Mouse (Mus musculus): ENCODE results near the gene Tmem183a. TPM values are rescaled to one million over a fixed set of nuclear protein-coding genes. Genes with fewer than 3 reads are reported as not detected.

Gene Tmem183a
- polyA plus RNA-seq, 1 experiment from 2014 or later: 151 TPM

DNA sequence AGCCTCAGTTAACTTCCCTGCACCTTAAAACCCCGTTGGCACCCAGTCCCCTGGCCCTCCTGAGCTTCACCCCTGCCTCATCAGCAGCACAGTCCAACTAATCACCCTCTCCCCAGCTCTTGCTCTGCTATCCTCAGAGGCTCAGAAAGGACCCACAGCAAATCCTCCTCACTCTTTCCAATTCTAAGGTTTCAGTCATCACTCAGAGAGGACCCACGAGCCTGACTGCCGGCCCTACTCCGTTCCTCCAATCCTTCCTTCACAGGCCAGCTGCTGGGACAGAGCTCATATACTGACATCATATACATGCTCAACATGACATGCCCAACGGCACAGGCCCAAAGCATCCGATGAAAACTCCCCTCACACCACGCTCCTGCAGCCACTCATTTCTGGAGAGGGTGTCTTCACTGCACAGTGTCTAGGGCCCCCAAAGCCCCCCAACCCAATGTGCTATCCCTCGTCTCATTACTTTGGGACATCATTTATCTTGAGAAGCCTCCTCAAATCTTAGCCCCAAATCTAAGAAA is 18.9 kb downstream of the Tmem183a start:
- Histone ChIP-seq H3K27me3 (ENCODE audit: control insufficient read depth, insufficient read depth, low read length) (no peaks in the 10 kb centered on the region), H3K36me3 (ENCODE audit: control insufficient read depth, insufficient read depth, low read length) (peaks cover 23% of the 10 kb centered on the region), H3K27ac (replicated peaks; ENCODE audit: low read depth, low read length) (no peak overlapping the region), H3K4me2 (ENCODE audit: low read length) (no peak overlapping the region), H3K4me1 (ENCODE audit: control insufficient read depth, insufficient read depth, low read length) (no peaks in the 10 kb centered on the region), H3K9ac (replicated peaks; ENCODE audit: low read length) (no peak overlapping the region), H3K4me3 (replicated peaks; ENCODE audit: low read depth, low read length) (no peak overlapping the region), H3K9me3 (ENCODE audit: control insufficient read depth, low read length) (no peaks in the 10 kb centered on the region)
- 76% methylated on average over 8 of the region's 8 CpGs for WGBS
- DNase-seq (no peak), ATAC-seq (ENCODE audit: low FRiP score, low TSS enrichment) (no peak)

DNA sequence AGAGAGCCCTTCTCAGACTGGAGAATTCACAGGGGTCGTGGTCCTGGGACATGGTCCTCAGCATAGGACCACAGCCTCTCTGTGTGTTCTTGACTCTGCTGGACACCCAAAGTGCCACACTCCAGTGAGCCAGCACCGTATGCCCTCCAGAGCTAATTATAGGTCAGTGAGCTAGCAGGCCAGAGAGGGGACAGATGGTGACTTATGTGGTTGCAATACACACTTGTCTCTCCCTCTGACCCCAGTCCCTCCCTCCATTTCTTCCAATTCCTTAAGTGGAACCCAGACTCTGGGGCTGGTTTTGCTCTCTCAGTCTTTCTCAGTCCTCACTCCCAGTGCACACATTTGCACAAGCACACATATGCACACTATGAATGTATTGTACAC is 19.5 kb downstream of the Tmem183a start:
- Histone ChIP-seq H3K36me3 (ENCODE audit: control insufficient read depth, insufficient read depth, low read length) (peaks cover 17% of the 10 kb centered on the region), H3K27me3 (ENCODE audit: control insufficient read depth, insufficient read depth, low read length) (no peaks in the 10 kb centered on the region), H3K9me3 (ENCODE audit: control insufficient read depth, low read length) (no peaks in the 10 kb centered on the region), H3K4me1 (ENCODE audit: control insufficient read depth, insufficient read depth, low read length) (no peaks in the 10 kb centered on the region), H3K27ac (replicated peaks; ENCODE audit: low read depth, low read length) (no peak overlapping the region), H3K4me3 (replicated peaks; ENCODE audit: low read depth, low read length) (no peak overlapping the region), H3K4me2 (ENCODE audit: low read length) (no peak overlapping the region), H3K9ac (replicated peaks; ENCODE audit: low read length) (no peak overlapping the region)
- 68% methylated on average over 2 of the region's 2 CpGs for WGBS
- DNase-seq (no peak), ATAC-seq (ENCODE audit: low FRiP score, low TSS enrichment) (no peak)

DNA sequence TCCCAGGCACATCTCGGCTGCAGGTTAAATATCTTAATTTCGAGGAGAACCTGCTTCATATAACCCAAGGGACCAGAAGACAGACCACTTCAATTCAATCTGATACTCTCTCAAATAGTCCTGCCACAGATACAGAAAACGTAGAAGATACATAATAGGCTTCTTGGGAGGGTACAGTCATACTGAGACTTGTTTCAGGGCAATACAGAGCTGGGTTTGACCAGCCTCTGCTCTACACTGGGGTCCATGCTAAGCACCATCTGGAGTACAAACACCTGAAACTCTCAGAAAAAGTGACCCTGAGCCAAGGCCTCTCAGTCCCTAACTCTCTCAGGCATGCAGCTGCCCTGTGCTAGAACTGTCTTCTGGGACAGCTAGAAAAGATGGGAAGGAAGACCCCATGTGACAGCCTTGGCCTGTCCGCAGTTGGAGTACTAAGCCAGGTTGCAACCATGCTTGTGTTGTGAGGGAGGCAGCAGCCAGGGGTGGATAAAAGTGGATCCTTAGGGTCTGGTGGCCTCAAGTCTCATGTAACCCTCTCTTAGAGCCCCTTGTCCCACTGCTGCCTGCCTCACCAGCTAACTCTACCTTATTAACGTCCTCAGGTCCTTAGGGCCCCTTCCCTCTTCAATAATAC is 20.0 kb downstream of the Tmem183a start:
- Histone ChIP-seq H3K27me3 (ENCODE audit: control insufficient read depth, insufficient read depth, low read length) (no peaks in the 10 kb centered on the region), H3K4me1 (ENCODE audit: control insufficient read depth, insufficient read depth, low read length) (no peaks in the 10 kb centered on the region), H3K4me2 (ENCODE audit: low read length) (no peak overlapping the region), H3K4me3 (replicated peaks; ENCODE audit: low read depth, low read length) (no peak overlapping the region), H3K27ac (replicated peaks; ENCODE audit: low read depth, low read length) (no peak overlapping the region), H3K36me3 (ENCODE audit: control insufficient read depth, insufficient read depth, low read length) (peaks cover 12% of the 10 kb centered on the region), H3K9ac (replicated peaks; ENCODE audit: low read length) (no peak overlapping the region), H3K9me3 (ENCODE audit: control insufficient read depth, low read length) (no peaks in the 10 kb centered on the region)
- ATAC-seq (ENCODE audit: low FRiP score, low TSS enrichment) (no peak), DNase-seq (no peak)
- 76% methylated on average over 5 of the region's 5 CpGs for WGBS

DNA sequence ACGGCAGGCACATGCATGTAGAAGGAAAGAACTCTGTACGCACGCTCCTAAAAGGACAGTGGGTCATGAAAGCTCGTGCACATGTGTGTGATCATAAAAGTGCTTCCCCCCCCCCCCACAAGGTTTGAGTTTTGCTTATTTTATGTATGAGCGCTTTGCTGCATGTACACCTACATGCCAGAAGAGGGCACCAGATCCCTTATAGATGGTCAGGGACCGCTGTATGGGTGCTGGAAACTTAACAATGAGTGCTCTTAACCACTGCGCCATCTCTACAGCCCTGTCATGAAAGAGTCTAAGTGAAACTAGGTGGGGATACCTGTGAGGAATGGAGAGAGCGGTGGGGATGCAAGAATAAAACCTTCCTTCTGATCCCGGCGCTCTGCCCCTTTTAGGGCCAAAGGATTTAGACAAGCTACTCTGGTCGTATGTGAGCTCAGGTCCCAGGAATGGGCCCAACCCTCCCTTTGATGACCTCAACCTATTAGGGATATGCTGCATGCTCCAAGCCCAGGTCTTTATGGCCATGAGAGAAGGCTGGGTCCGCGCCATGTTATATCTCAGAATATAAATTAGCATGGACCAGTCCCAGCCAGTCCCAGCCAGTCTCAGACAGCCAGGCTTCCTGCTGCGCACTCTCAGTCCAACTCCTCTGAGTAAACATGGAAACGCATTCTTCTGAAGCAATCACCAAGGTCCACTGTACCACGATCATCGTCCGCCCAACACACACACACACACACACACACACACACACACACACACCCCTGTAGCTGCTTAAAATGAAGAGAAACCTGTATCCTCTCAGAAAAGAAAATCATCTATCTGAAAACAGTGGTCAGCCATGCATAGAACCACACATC is 21.8 kb downstream of the Tmem183a start:
- no peak for ATAC-seq (ENCODE audit: low FRiP score, low TSS enrichment)
- H3K4me1 ChIP-seq (ENCODE audit: control insufficient read depth, insufficient read depth, low read length): no peaks in the 10 kb centered on the region
- WGBS: 94% methylated on average over 18 of the region's 18 CpGs
- no peaks in the 10 kb centered on the region for H3K27me3 ChIP-seq (ENCODE audit: control insufficient read depth, insufficient read depth, low read length)
- H3K27ac ChIP-seq (replicated peaks; ENCODE audit: low read depth, low read length): no peak overlapping the region
- H3K9ac ChIP-seq (replicated peaks; ENCODE audit: low read length): no peak overlapping the region
- no peaks in the 10 kb centered on the region for H3K36me3 ChIP-seq (ENCODE audit: control insufficient read depth, insufficient read depth, low read length)
- no peak overlapping the region for H3K4me3 ChIP-seq (replicated peaks; ENCODE audit: low read depth, low read length)
- no peak for DNase-seq
- no peak overlapping the region for H3K4me2 ChIP-seq (ENCODE audit: low read length)
- H3K9me3 ChIP-seq (ENCODE audit: control insufficient read depth, low read length): no peaks in the 10 kb centered on the region

DNA sequence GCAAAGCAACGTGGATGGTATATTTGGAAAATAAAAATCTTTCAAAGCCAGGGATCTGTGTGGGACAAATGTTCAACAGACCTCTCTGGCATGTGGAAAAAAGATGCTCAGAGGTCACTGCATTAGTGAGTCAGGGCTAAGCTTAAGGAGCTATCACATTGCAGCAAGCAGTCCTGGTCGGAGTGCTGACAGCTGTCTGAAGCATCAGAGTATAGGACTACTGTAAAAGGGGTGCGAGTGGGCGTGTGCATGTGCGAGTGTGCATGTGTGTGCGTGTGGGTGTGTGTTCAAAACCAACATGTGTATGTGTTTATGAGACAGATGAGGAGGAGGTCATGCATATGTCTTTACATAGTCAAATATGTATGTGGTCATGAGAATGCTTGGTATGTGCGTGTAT is 22.6 kb downstream of the Tmem183a start:
- H3K27me3 ChIP-seq (ENCODE audit: control insufficient read depth, insufficient read depth, low read length): no peaks in the 10 kb centered on the region
- no peak for DNase-seq
- no peak overlapping the region for H3K4me3 ChIP-seq (replicated peaks; ENCODE audit: low read depth, low read length)
- WGBS: 96% methylated on average over 7 of the region's 7 CpGs
- H3K9ac ChIP-seq (replicated peaks; ENCODE audit: low read length): no peak overlapping the region
- no peak overlapping the region for H3K4me2 ChIP-seq (ENCODE audit: low read length)
- no peak for ATAC-seq (ENCODE audit: low FRiP score, low TSS enrichment)
- no peaks in the 10 kb centered on the region for H3K4me1 ChIP-seq (ENCODE audit: control insufficient read depth, insufficient read depth, low read length)
- no peaks in the 10 kb centered on the region for H3K9me3 ChIP-seq (ENCODE audit: control insufficient read depth, low read length)
- no peak overlapping the region for H3K27ac ChIP-seq (replicated peaks; ENCODE audit: low read depth, low read length)
- no peaks in the 10 kb centered on the region for H3K36me3 ChIP-seq (ENCODE audit: control insufficient read depth, insufficient read depth, low read length)

DNA sequence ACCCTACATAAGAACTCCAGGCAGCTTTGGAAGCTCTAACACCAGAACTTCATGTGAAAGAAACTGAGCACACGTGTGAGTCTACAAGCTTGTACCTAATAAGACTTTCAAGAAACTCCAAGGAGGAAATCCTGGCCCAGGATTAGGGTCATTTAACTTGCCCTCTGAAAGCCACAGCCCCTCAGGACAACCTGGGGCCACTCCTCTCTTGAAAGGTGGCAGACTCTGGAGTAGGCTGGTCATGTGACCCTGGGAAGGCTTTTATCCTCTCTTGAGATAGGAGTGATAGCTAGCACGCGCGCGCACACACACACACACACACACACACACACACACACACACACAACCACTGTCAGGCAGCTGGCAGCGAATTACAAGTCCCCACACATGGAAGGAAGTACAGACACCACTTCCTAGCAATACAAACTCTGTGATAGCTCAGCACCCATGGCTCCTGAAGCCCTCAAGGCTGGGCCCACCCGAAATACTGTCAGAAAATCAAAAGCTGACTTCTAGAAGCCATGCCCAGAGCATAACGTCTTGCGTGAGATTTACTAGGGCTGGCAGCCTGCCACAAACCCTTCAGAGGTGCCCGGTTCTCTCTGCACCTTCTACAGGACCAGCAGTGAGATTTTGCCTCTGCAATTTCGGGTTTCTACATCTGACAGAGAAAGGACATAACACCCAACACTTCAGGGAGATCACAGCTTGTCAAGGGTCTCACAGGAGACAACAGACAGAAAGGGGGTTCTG is 24.6 kb downstream of the Tmem183a start:
- WGBS: 89% methylated on average over 11 of the region's 11 CpGs
- no peak for ATAC-seq (ENCODE audit: low FRiP score, low TSS enrichment)

DNA sequence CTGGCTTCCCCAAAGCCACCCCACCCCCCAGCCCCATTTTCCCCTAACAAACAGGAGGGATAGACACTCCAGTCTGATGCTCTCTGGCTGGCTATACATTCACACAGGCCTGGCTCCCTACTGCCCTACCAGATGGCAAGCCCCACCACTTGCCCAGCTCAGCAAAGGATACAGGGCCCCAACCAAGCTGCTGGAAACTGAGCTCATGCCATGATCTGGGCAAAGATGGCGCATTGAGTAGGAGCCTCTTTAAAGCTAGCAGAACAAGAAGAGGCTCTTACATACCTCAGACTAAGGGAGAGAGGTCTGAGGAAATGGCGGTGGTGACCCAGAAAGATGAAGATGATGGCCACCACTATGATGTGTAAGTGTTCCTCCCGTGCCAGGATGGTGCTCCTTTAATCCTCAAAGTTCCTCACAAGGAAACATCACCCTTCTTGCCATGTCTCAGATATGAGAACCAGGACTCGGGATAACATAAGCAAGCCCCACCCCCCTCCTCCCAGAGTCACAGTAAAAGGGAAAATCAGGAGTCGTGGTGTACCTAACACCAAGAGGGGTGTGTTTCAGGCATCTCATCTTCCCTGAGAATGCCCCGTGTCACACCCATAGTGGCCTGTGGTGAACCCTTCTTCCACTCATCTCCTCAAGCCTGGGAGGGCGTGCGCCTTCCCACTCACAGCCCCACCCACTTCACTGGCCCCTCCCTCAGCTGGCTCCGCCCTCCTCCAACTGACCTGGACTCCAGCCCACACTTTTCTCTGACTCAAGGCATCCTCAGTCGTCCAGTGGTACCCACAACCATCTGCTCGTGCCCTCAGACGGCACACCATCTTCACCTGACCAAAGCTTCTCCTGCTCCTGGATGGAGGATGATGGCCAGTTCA is 25.6 kb downstream of the Tmem183a start:
- no peak for DNase-seq
- no peaks in the 10 kb centered on the region for H3K9me3 ChIP-seq (ENCODE audit: control insufficient read depth, low read length)
- no peak overlapping the region for H3K4me3 ChIP-seq (replicated peaks; ENCODE audit: low read depth, low read length)
- 0 out of 2 replicates have a peak, but pooled peaks cover 4% of the 10 kb centered on the region for H3K4me1 ChIP-seq (ENCODE audit: control insufficient read depth, insufficient read depth, low read length)
- H3K36me3 ChIP-seq (ENCODE audit: control insufficient read depth, insufficient read depth, low read length): no peaks in the 10 kb centered on the region
- no peak overlapping the region for H3K9ac ChIP-seq (replicated peaks; ENCODE audit: low read length)
- no peak overlapping the region for H3K4me2 ChIP-seq (ENCODE audit: low read length)
- H3K27ac ChIP-seq (replicated peaks; ENCODE audit: low read depth, low read length): no peak overlapping the region
- WGBS: 86% methylated on average over 12 of the region's 12 CpGs
- H3K27me3 ChIP-seq (ENCODE audit: control insufficient read depth, insufficient read depth, low read length): no peaks in the 10 kb centered on the region
- no peak for ATAC-seq (ENCODE audit: low FRiP score, low TSS enrichment)

More for the DNA sequence above, 24.6 kb downstream of the Tmem183a start:
- Histone ChIP-seq H3K9me3 (ENCODE audit: control insufficient read depth, low read length) (no peaks in the 10 kb centered on the region), H3K4me2 (ENCODE audit: low read length) (no peak overlapping the region), H3K36me3 (ENCODE audit: control insufficient read depth, insufficient read depth, low read length) (no peaks in the 10 kb centered on the region), H3K9ac (replicated peaks; ENCODE audit: low read length) (no peak overlapping the region), H3K4me1 (ENCODE audit: control insufficient read depth, insufficient read depth, low read length) (0 out of 2 replicates have a peak, but pooled peaks cover 4% of the 10 kb centered on the region), H3K27me3 (ENCODE audit: control insufficient read depth, insufficient read depth, low read length) (no peaks in the 10 kb centered on the region), H3K27ac (replicated peaks; ENCODE audit: low read depth, low read length) (no peak overlapping the region), H3K4me3 (replicated peaks; ENCODE audit: low read depth, low read length) (no peak overlapping the region)
- no peak for DNase-seq

Data from midbrain, embryonic 14.5 days (tissue).